Mouse (Mus musculus): ENCODE measurements at regions not wholly inside any gene's neighbourhood (a gene's known extent, or its start where the extent isn't known, plus 50 kb on each side); places are given as distances from the start of the nearest gene placed in this dataset.

DNA sequence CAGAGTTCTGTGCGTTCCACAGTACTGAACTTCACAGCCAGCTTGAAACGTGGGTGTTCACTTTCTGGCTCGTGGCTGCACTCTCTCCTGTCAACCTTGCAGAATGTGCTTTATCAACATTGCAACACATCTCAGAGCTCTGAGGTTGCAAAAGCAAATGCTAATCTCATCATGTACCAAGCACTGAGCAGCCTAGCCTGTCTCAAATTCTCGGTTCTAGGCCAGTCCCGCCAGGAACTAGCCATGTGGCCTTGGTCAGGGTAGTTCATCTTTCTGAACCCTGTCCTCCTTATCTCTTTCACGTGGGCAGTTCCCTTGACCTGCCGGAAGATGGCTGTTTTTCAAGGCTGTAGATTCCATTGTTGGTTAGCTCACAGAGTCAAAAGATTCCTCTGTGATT lies 159.3 kb upstream of the Mast4 start:
- no peak for TF ChIP-seq CTCF (IDR thresholded peaks at IDR 0.05; ENCODE audit: borderline replicate concordance, extremely low read depth, insufficient read depth, insufficient read length)
- no peak for TF ChIP-seq POLR2A (IDR thresholded peaks at IDR 0.05; ENCODE audit: borderline replicate concordance, extremely low read depth, insufficient read depth, insufficient read length, poor library complexity, severe bottlenecking)
